Mouse (Mus musculus): ENCODE results near the gene Gm21750. TPM values are rescaled to one million over a fixed set of nuclear protein-coding genes. Genes with fewer than 3 reads are reported as not detected.

The Gm21750 gene
- total and polyA plus RNA-seq, 2 experiments = not detected

GRCm38 (mm10) chr14:73632648-73633263 is 28.3 kb upstream of the Gm21750 start:
- TF ChIP-seq CTCF (IDR thresholded peaks at IDR 0.05; ENCODE audit: low read depth, low read length) = no peak
- no peak for TF ChIP-seq POLR2A (IDR thresholded peaks at IDR 0.05; ENCODE audit: extremely low read depth, insufficient read depth, low read length)
- H3K4me1 ChIP-seq (ENCODE audit: control insufficient read depth, insufficient read depth, low read length) = peaks cover 20% of the 10 kb centered on the region
- 13% methylated on average over 9 of the region's 9 CpGs for WGBS
- H3K9ac ChIP-seq (ENCODE audit: low read depth, low read length) = no peak overlapping the region
- H3K27ac ChIP-seq (replicated peaks; ENCODE audit: insufficient read depth, low read depth, low read length) = peak overlapping the region; percentile 86; the same call in 1 of the 2 replicates
- H3K4me3 ChIP-seq (ENCODE audit: insufficient read depth, low read depth, low read length) = no peak overlapping the region
- peak; percentile 94 for DNase-seq (ENCODE audit: extremely low read depth, low read depth, low spot score)
- H3K79me2 ChIP-seq (ENCODE audit: control insufficient read depth, insufficient read depth, low read length) = no peaks in the 10 kb centered on the region
- no peaks in the 10 kb centered on the region for H3K36me3 ChIP-seq (ENCODE audit: control insufficient read depth, insufficient read depth, low read length)
- H3K27me3 ChIP-seq (ENCODE audit: control insufficient read depth, insufficient read depth, low read length) = no peaks in the 10 kb centered on the region

GRCm38 (mm10) chr14:73634356-73634755 is 26.7 kb upstream of the Gm21750 start:
- 64% methylated on average over 3 of the region's 3 CpGs for WGBS
- Histone ChIP-seq H3K4me1 (ENCODE audit: control insufficient read depth, insufficient read depth, low read length) (peaks cover 20% of the 10 kb centered on the region), H3K4me3 (ENCODE audit: insufficient read depth, low read depth, low read length) (no peak overlapping the region), H3K27ac (replicated peaks; ENCODE audit: insufficient read depth, low read depth, low read length) (no peak overlapping the region), H3K27me3 (ENCODE audit: control insufficient read depth, insufficient read depth, low read length) (no peaks in the 10 kb centered on the region), H3K79me2 (ENCODE audit: control insufficient read depth, insufficient read depth, low read length) (no peaks in the 10 kb centered on the region), H3K36me3 (ENCODE audit: control insufficient read depth, insufficient read depth, low read length) (no peaks in the 10 kb centered on the region), H3K9ac (ENCODE audit: low read depth, low read length) (no peak overlapping the region)
- no peak for TF ChIP-seq CTCF (IDR thresholded peaks at IDR 0.05; ENCODE audit: low read depth, low read length)
- TF ChIP-seq POLR2A (IDR thresholded peaks at IDR 0.05; ENCODE audit: extremely low read depth, insufficient read depth, low read length) = no peak
- peak; percentile 24 for DNase-seq (ENCODE audit: extremely low read depth, low read depth, low spot score)

- H3K79me2 ChIP-seq (ENCODE audit: control insufficient read depth, insufficient read depth, low read length) = no peaks in the 10 kb centered on the region
These were observed 23.6 kb upstream of the Gm21750 start for GRCm38 (mm10) chr14:73637460-73637859.

GRCm38 (mm10) chr14:73650179-73650578 is 10.8 kb upstream of the Gm21750 start:
- DNase-seq (ENCODE audit: extremely low read depth, low read depth, low spot score) = no peak
- 81% methylated on average over 4 of the region's 4 CpGs for WGBS
- no peak overlapping the region for H3K27ac ChIP-seq (replicated peaks; ENCODE audit: insufficient read depth, low read depth, low read length)
- H3K4me1 ChIP-seq (ENCODE audit: control insufficient read depth, insufficient read depth, low read length) = no peaks in the 10 kb centered on the region
- no peaks in the 10 kb centered on the region for H3K36me3 ChIP-seq (ENCODE audit: control insufficient read depth, insufficient read depth, low read length)
- no peak for TF ChIP-seq POLR2A (IDR thresholded peaks at IDR 0.05; ENCODE audit: extremely low read depth, insufficient read depth, low read length)
- no peak for TF ChIP-seq CTCF (IDR thresholded peaks at IDR 0.05; ENCODE audit: low read depth, low read length)
- no peak overlapping the region for H3K4me3 ChIP-seq (ENCODE audit: insufficient read depth, low read depth, low read length)
- no peak overlapping the region for H3K9ac ChIP-seq (ENCODE audit: low read depth, low read length)
- H3K79me2 ChIP-seq (ENCODE audit: control insufficient read depth, insufficient read depth, low read length) = no peaks in the 10 kb centered on the region
- H3K27me3 ChIP-seq (ENCODE audit: control insufficient read depth, insufficient read depth, low read length) = no peaks in the 10 kb centered on the region

More at GRCm38 (mm10) chr14:73637460-73637859, 23.6 kb upstream of the Gm21750 start:
- no peak for TF ChIP-seq POLR2A (IDR thresholded peaks at IDR 0.05; ENCODE audit: extremely low read depth, insufficient read depth, low read length)
- peak; percentile 53 for TF ChIP-seq CTCF (IDR thresholded peaks at IDR 0.05; ENCODE audit: low read depth, low read length)
- peak; percentile 46 for DNase-seq (ENCODE audit: extremely low read depth, low read depth, low spot score)
- no peaks in the 10 kb centered on the region for H3K36me3 ChIP-seq (ENCODE audit: control insufficient read depth, insufficient read depth, low read length)
- no peak overlapping the region for H3K4me3 ChIP-seq (ENCODE audit: insufficient read depth, low read depth, low read length)
- H3K27ac ChIP-seq (replicated peaks; ENCODE audit: insufficient read depth, low read depth, low read length) = no peak overlapping the region
- H3K27me3 ChIP-seq (ENCODE audit: control insufficient read depth, insufficient read depth, low read length) = no peaks in the 10 kb centered on the region
- no peak overlapping the region for H3K9ac ChIP-seq (ENCODE audit: low read depth, low read length)
- peaks cover 4% of the 10 kb centered on the region; the same call in 1 of the 2 replicates for H3K4me1 ChIP-seq (ENCODE audit: control insufficient read depth, insufficient read depth, low read length)

GRCm38 (mm10) chr14:73670091-73670490 is 9.1 kb downstream of the Gm21750 start:
- H3K27ac ChIP-seq (replicated peaks; ENCODE audit: insufficient read depth, low read depth, low read length) = no peak overlapping the region
- TF ChIP-seq CTCF (IDR thresholded peaks at IDR 0.05; ENCODE audit: low read depth, low read length) = no peak
- no peak for TF ChIP-seq POLR2A (IDR thresholded peaks at IDR 0.05; ENCODE audit: extremely low read depth, insufficient read depth, low read length)
- DNase-seq (ENCODE audit: extremely low read depth, low read depth, low spot score) = no peak
- H3K36me3 ChIP-seq (ENCODE audit: control insufficient read depth, insufficient read depth, low read length) = no peaks in the 10 kb centered on the region
- H3K4me3 ChIP-seq (ENCODE audit: insufficient read depth, low read depth, low read length) = no peak overlapping the region
- H3K27me3 ChIP-seq (ENCODE audit: control insufficient read depth, insufficient read depth, low read length) = no peaks in the 10 kb centered on the region
- no peaks in the 10 kb centered on the region for H3K4me1 ChIP-seq (ENCODE audit: control insufficient read depth, insufficient read depth, low read length)
- 94% methylated on average over 2 of the region's 2 CpGs for whole genome bisulfite sequencing
- no peak overlapping the region for H3K9ac ChIP-seq (ENCODE audit: low read depth, low read length)
- no peaks in the 10 kb centered on the region for H3K79me2 ChIP-seq (ENCODE audit: control insufficient read depth, insufficient read depth, low read length)

- Histone ChIP-seq H3K27me3 (ENCODE audit: control insufficient read depth, insufficient read depth, low read length) (no peaks in the 10 kb centered on the region), H3K36me3 (ENCODE audit: control insufficient read depth, insufficient read depth, low read length) (no peaks in the 10 kb centered on the region), H3K9ac (ENCODE audit: low read depth, low read length) (no peak overlapping the region), H3K79me2 (ENCODE audit: control insufficient read depth, insufficient read depth, low read length) (no peaks in the 10 kb centered on the region), H3K4me1 (ENCODE audit: control insufficient read depth, insufficient read depth, low read length) (no peaks in the 10 kb centered on the region), H3K4me3 (ENCODE audit: insufficient read depth, low read depth, low read length) (no peak overlapping the region), H3K27ac (replicated peaks; ENCODE audit: insufficient read depth, low read depth, low read length) (no peak overlapping the region)
- TF ChIP-seq POLR2A (IDR thresholded peaks at IDR 0.05; ENCODE audit: extremely low read depth, insufficient read depth, low read length) (no peak), CTCF (IDR thresholded peaks at IDR 0.05; ENCODE audit: low read depth, low read length) (no peak)
- WGBS = 64% methylated on average over 4 of the region's 4 CpGs
- no peak for DNase-seq (ENCODE audit: extremely low read depth, low read depth, low spot score)
These were observed 26.7 kb downstream of the Gm21750 start for GRCm38 (mm10) chr14:73687726-73688125.

Measured in liver, adult 2 months (tissue).